Mouse (Mus musculus): ENCODE results near the gene Gm3045. TPM values are rescaled to one million over a fixed set of nuclear protein-coding genes. Genes with fewer than 3 reads are reported as not detected.

Gene Gm3045
- polyA plus RNA-seq, 1 experiment from 2014 or later = not detected

GRCm38 (mm10) chr13:56471951-56472350, 45.6 kb downstream of the Gm3045 start:
- no peaks in the 10 kb centered on the region; the same call in 1 of the 2 replicates for H3K36me3 ChIP-seq (replicated peaks)
- no peak overlapping the region for H3K4me3 ChIP-seq (replicated peaks)
- WGBS = 83% methylated on average over 9 of the region's 9 CpGs
- no peak overlapping the region for H3K27ac ChIP-seq
- peaks cover 9% of the 10 kb centered on the region; the same call in 1 of the 2 replicates for H3K27me3 ChIP-seq
- H3K9me3 ChIP-seq = no peaks in the 10 kb centered on the region
- H3K4me2 ChIP-seq = no peak overlapping the region
- ATAC-seq (ENCODE audit: low FRiP score) = no peak
- H3K9ac ChIP-seq = no peak overlapping the region
- 0 out of 2 replicates have a peak, but pooled peaks cover 3% of the 10 kb centered on the region for H3K4me1 ChIP-seq

- 0 out of 2 replicates have a peak, but pooled peaks cover 3% of the 10 kb centered on the region for H3K4me1 ChIP-seq
- no peak overlapping the region for H3K9ac ChIP-seq
- H3K36me3 ChIP-seq (replicated peaks) = no peaks in the 10 kb centered on the region
- no peak overlapping the region for H3K4me3 ChIP-seq (replicated peaks)
- 90% methylated on average over 9 of the region's 9 CpGs for WGBS
- no peak overlapping the region for H3K4me2 ChIP-seq
- ATAC-seq (ENCODE audit: low FRiP score) = no peak
- no peaks in the 10 kb centered on the region for H3K9me3 ChIP-seq
- H3K27me3 ChIP-seq = peaks cover 9% of the 10 kb centered on the region; the same call in 1 of the 2 replicates
- no peak overlapping the region for H3K27ac ChIP-seq
These were observed 46.3 kb downstream of the Gm3045 start for GRCm38 (mm10) chr13:56472661-56473060.

- 43% methylated on average over 4 of the region's 4 CpGs for WGBS
- H3K9ac ChIP-seq = no peak overlapping the region
- no peak overlapping the region for H3K4me2 ChIP-seq
- H3K27ac ChIP-seq = no peak overlapping the region
- H3K4me1 ChIP-seq = 0 out of 2 replicates have a peak, but pooled peaks cover 3% of the 10 kb centered on the region
- H3K27me3 ChIP-seq = peaks cover 9% of the 10 kb centered on the region; the same call in 1 of the 2 replicates
- H3K36me3 ChIP-seq (replicated peaks) = no peaks in the 10 kb centered on the region
- no peaks in the 10 kb centered on the region for H3K9me3 ChIP-seq
- ATAC-seq (ENCODE audit: low FRiP score) = no peak
- H3K4me3 ChIP-seq (replicated peaks) = no peak overlapping the region
These were observed 49.0 kb downstream of the Gm3045 start for GRCm38 (mm10) chr13:56475363-56475762.

GRCm38 (mm10) chr13:56476790-56477189, 50.4 kb downstream of the Gm3045 start:
- no peaks in the 10 kb centered on the region for H3K36me3 ChIP-seq (replicated peaks)
- no peak overlapping the region for H3K27ac ChIP-seq
- no peak overlapping the region for H3K4me3 ChIP-seq (replicated peaks)
- H3K9me3 ChIP-seq = no peaks in the 10 kb centered on the region
- H3K4me1 ChIP-seq = 0 out of 2 replicates have a peak, but pooled peaks cover 3% of the 10 kb centered on the region
- ATAC-seq (ENCODE audit: low FRiP score) = no peak
- peaks cover 9% of the 10 kb centered on the region; the same call in 1 of the 2 replicates for H3K27me3 ChIP-seq
- 82% methylated on average over 5 of the region's 5 CpGs for WGBS
- H3K4me2 ChIP-seq = no peak overlapping the region
- no peak overlapping the region for H3K9ac ChIP-seq

GRCm38 (mm10) chr13:56477271-56477670, 50.9 kb downstream of the Gm3045 start:
- WGBS = 70% methylated on average over 6 of the region's 6 CpGs

GRCm38 (mm10) chr13:56478027-56478426, 51.6 kb downstream of the Gm3045 start:
- Histone ChIP-seq H3K9me3 (no peaks in the 10 kb centered on the region), H3K27me3 (peaks cover 8% of the 10 kb centered on the region; the same call in 1 of the 2 replicates), H3K9ac (no peak overlapping the region), H3K36me3 (replicated peaks) (no peaks in the 10 kb centered on the region), H3K4me3 (replicated peaks) (no peak overlapping the region), H3K27ac (no peak overlapping the region), H3K4me1 (no peaks in the 10 kb centered on the region), H3K4me2 (no peak overlapping the region)
- WGBS = 79% methylated on average over 6 of the region's 6 CpGs
- ATAC-seq (ENCODE audit: low FRiP score) = no peak

More at GRCm38 (mm10) chr13:56477271-56477670, 50.9 kb downstream of the Gm3045 start:
- Histone ChIP-seq H3K36me3 (replicated peaks) (no peaks in the 10 kb centered on the region), H3K27ac (no peak overlapping the region), H3K4me1 (no peaks in the 10 kb centered on the region), H3K9me3 (no peaks in the 10 kb centered on the region), H3K4me2 (no peak overlapping the region), H3K4me3 (replicated peaks) (no peak overlapping the region), H3K9ac (no peak overlapping the region), H3K27me3 (peaks cover 9% of the 10 kb centered on the region; the same call in 1 of the 2 replicates)
- ATAC-seq (ENCODE audit: low FRiP score) = no peak

GRCm38 (mm10) chr13:56482146-56482545, 55.8 kb downstream of the Gm3045 start, which contains the start of gene Il9:
Gene Il9, minus strand, starts transcription at chr13:56482246.
- Histone ChIP-seq H3K9me3 (no peaks in the 10 kb centered on the region), H3K36me3 (replicated peaks) (no peaks in the 10 kb centered on the region), H3K9ac (no peak within 1 kb of the TSS), H3K27ac (no peak within 1 kb of the TSS), H3K27me3 (no peaks in the 10 kb centered on the region), H3K4me1 (no peaks in the 10 kb centered on the region), H3K4me3 (replicated peaks) (no peak within 1 kb of the TSS), H3K4me2 (no peak within 1 kb of the TSS)
- no peak for ATAC-seq (ENCODE audit: low FRiP score)
- whole genome bisulfite sequencing = 78% methylated on average over 3 of the region's 3 CpGs

Other genes starting within 250 kb of the Gm3045 start
- gene Tifab, start 247.7 kb upstream of the Gm3045 start, polyA plus RNA-seq (2016; fragmentation: Nextera tagmentation; extraction: Ambion mirVana) = 0.64 and 0.77 TPM in 2 replicates
- gene Neurog1, start 174.4 kb upstream of the Gm3045 start, polyA plus RNA-seq (2016; fragmentation: Nextera tagmentation; extraction: Ambion mirVana) = 16.2 and 19.5 TPM in 2 replicates
- gene Cxcl14, start 130.0 kb upstream of the Gm3045 start, polyA plus RNA-seq (2016; fragmentation: Nextera tagmentation; extraction: Ambion mirVana) = 19.5 and 26.3 TPM in 2 replicates
- gene Slc25a48, start 11.8 kb downstream of the Gm3045 start, polyA plus RNA-seq (2016; fragmentation: Nextera tagmentation; extraction: Ambion mirVana) = not detected in 2 replicates
- not detected in 2 replicates for gene Il9, start 55.7 kb downstream of the Gm3045 start, polyA plus RNA-seq (2016; fragmentation: Nextera tagmentation; extraction: Ambion mirVana)
- 2.0 and 2.4 TPM in 2 replicates for gene Fbxl21, start 95.9 kb downstream of the Gm3045 start, polyA plus RNA-seq (2016; fragmentation: Nextera tagmentation; extraction: Ambion mirVana)
- gene Lect2, start 121.9 kb downstream of the Gm3045 start, polyA plus RNA-seq (2016; fragmentation: Nextera tagmentation; extraction: Ambion mirVana) = not detected in 2 replicates
- 21.4 and 24.0 TPM in 2 replicates for gene Tgfbi, start 182.9 kb downstream of the Gm3045 start, polyA plus RNA-seq (2016; fragmentation: Nextera tagmentation; extraction: Ambion mirVana)